19 mouse cellular contexts compared by ENCODE assay signal in the genomic region with DNA sequence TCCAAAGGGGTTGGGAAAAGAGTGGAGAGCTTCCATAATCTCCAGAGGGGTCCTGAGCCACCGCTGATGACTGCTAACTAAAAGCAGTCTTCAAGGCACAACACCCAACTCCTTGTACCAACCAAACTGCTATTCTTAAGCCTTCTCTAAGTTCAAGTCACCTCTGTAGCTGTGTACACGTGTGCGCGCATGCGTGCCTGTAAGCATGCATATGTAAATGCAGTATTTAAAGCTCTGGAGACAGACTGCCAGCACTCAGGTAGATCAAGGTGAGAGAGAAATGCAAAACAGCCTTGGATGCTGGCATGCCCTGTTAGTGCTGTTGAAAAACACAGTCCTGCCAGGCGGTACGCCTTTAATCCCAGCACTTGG. TPM values are rescaled to one million over a fixed set of nuclear protein-coding genes. Genes with fewer than 3 reads are reported as not detected.
DNase-seq lines count a peak whose midpoint lies in the region; ATAC-seq and TF ChIP-seq lines count a peak whose summit lies in the region.
"Had no signal": no experiment of that assay in that cellular context is flagged by ENCODE, and none has a peak within 500 bp of the region (broad histone marks: within the 10 kb centered on the region; RNA-seq: fewer than 3 reads in every experiment).

No protein-coding gene starts in this region.

- TF ChIP-seq CTCF in midbrain, postnatal 0 days (IDR thresholded peaks at IDR 0.05), result no peak

- DNase-seq in heart, adult 8-10 months (ENCODE audit: low spot score), result no peak
- DNase-seq in midbrain, postnatal 0 days (ENCODE audit: low spot score), result no peak
- DNase-seq in limb, embryonic 11.5 days (ENCODE audit: low spot score), result no peak
- no peak for DNase-seq in yolk sac, embryonic 10.5 days (ENCODE audit: low spot score)
- DNase-seq in retina, embryonic 14.5 days (ENCODE audit: low spot score), result no peak
- no peak for DNase-seq in right cerebral cortex, postnatal 36 days (ENCODE audit: low spot score in 2 of 2)
- DNase-seq: B cell, adult 2 months; cerebellum, adult 11-12 months; retina, postnatal 1 day had no signal

- H3K4me1 ChIP-seq in heart, embryonic 12.5 days (replicated peaks), result peaks cover 52% of the 10 kb centered on the region
- H3K4me1 ChIP-seq in midbrain, embryonic 12.5 days, result peaks cover 63% of the 10 kb centered on the region
- H3K4me1 ChIP-seq in midbrain, postnatal 0 days (ENCODE audit: insufficient read depth, low read length), result peaks cover 6% of the 10 kb centered on the region; the same call in 1 of the 2 replicates
- H3K4me1 ChIP-seq in limb, embryonic 11.5 days (ENCODE audit: control insufficient read depth, insufficient read depth, low read length), result peaks cover 28% of the 10 kb centered on the region

- no peak for ATAC-seq in heart, embryonic 12.5 days (ENCODE audit: insufficient number of reproducible peaks, low FRiP score)
- ATAC-seq in midbrain, embryonic 12.5 days (ENCODE audit: low FRiP score, low read depth), result no peak
- ATAC-seq in midbrain, postnatal 0 days (ENCODE audit: low FRiP score), result no peak
- ATAC-seq in limb, embryonic 11.5 days (ENCODE audit: insufficient number of reproducible peaks, low FRiP score, low TSS enrichment, low read depth), result no peak
- ATAC-seq: forebrain, embryonic 13.5 days; intestine, postnatal 0 days had no signal

- peak overlapping the region; percentile 40 for H3K4me2 ChIP-seq in heart, embryonic 12.5 days
- no peak overlapping the region for H3K4me2 ChIP-seq in midbrain, embryonic 12.5 days (replicated peaks)
- no peak overlapping the region for H3K4me2 ChIP-seq in midbrain, postnatal 0 days (ENCODE audit: low read depth, low read length, poor library complexity, severe bottlenecking)
- H3K4me2 ChIP-seq in limb, embryonic 11.5 days (ENCODE audit: low read depth, severe bottlenecking), result no peak overlapping the region
- H3K4me2 ChIP-seq: forebrain, embryonic 13.5 days; hindbrain, embryonic 12.5 days; liver, embryonic 11.5 days; lung, embryonic 15.5 days; neural tube, embryonic 13.5 days had no signal

- no peak overlapping the region for H3K9ac ChIP-seq in heart, embryonic 12.5 days
- no peak overlapping the region for H3K9ac ChIP-seq in midbrain, embryonic 12.5 days (replicated peaks)
- no peak overlapping the region for H3K9ac ChIP-seq in midbrain, postnatal 0 days (replicated peaks; ENCODE audit: low read length, poor library complexity, severe bottlenecking)
- no peak overlapping the region for H3K9ac ChIP-seq in limb, embryonic 11.5 days (ENCODE audit: low read length)
- H3K9ac ChIP-seq: forebrain, embryonic 13.5 days; hindbrain, embryonic 12.5 days; lung, embryonic 15.5 days; neural tube, embryonic 13.5 days had no signal

- WGBS in heart, embryonic 12.5 days, result 79% methylated on average over 7 of the region's 7 CpGs
- 93% methylated on average over 7 of the region's 7 CpGs for whole genome bisulfite sequencing in midbrain, embryonic 12.5 days
- 73% methylated on average over 7 of the region's 7 CpGs for WGBS in midbrain, postnatal 0 days
- WGBS in limb, embryonic 11.5 days, result 87% methylated on average over 7 of the region's 7 CpGs

- H3K36me3 ChIP-seq in heart, embryonic 12.5 days, result no peaks in the 10 kb centered on the region
- 0 out of 2 replicates have a peak, but pooled peaks cover 7% of the 10 kb centered on the region for H3K36me3 ChIP-seq in midbrain, embryonic 12.5 days
- no peaks in the 10 kb centered on the region for H3K36me3 ChIP-seq in midbrain, postnatal 0 days (ENCODE audit: insufficient read depth, low read length)
- no peaks in the 10 kb centered on the region for H3K36me3 ChIP-seq in limb, embryonic 11.5 days (ENCODE audit: control insufficient read depth, insufficient read depth, low read length)
- H3K36me3 ChIP-seq: hindbrain, embryonic 12.5 days; lung, embryonic 15.5 days; neural tube, embryonic 13.5 days had no signal

- H3K9me3 ChIP-seq in heart, embryonic 12.5 days (replicated peaks), result no peaks in the 10 kb centered on the region
- H3K9me3 ChIP-seq in midbrain, embryonic 12.5 days, result no peaks in the 10 kb centered on the region
- H3K9me3 ChIP-seq in midbrain, postnatal 0 days (ENCODE audit: low read length), result no peaks in the 10 kb centered on the region
- H3K9me3 ChIP-seq in limb, embryonic 11.5 days (ENCODE audit: control insufficient read depth, low read length), result no peaks in the 10 kb centered on the region
- H3K9me3 ChIP-seq: forebrain, embryonic 13.5 days; hindbrain, embryonic 12.5 days; lung, embryonic 15.5 days; megakaryocyte, embryonic 14.5 days; neural tube, embryonic 13.5 days had no signal

- H3K4me3 ChIP-seq in heart, embryonic 12.5 days, result no peak overlapping the region
- H3K4me3 ChIP-seq in midbrain, embryonic 12.5 days, result no peak overlapping the region
- no peak overlapping the region for H3K4me3 ChIP-seq in midbrain, postnatal 0 days (ENCODE audit: low read depth, low read length)
- no peak overlapping the region for H3K4me3 ChIP-seq in limb, embryonic 11.5 days (ENCODE audit: low read depth, low read length)
- H3K4me3 ChIP-seq: forebrain, embryonic 13.5 days; hindbrain, embryonic 12.5 days; lung, embryonic 15.5 days; neural tube, embryonic 13.5 days had no signal

- H3K27ac ChIP-seq in heart, embryonic 12.5 days (ENCODE audit: poor library complexity, severe bottlenecking), result peak overlapping the region; percentile 83
- H3K27ac ChIP-seq in midbrain, embryonic 12.5 days (replicated peaks), result peak overlapping the region; percentile 47; the same call in 1 of the 2 replicates
- H3K27ac ChIP-seq in midbrain, postnatal 0 days (ENCODE audit: low read depth, low read length), result no peak overlapping the region
- H3K27ac ChIP-seq in limb, embryonic 11.5 days (replicated peaks; ENCODE audit: low read depth, low read length), result peak overlapping the region; percentile 16; the same call in 1 of the 2 replicates
- H3K27ac ChIP-seq: forebrain, embryonic 13.5 days; hindbrain, embryonic 12.5 days; neural tube, embryonic 13.5 days; stomach, postnatal 0 days had no signal

- peaks cover 9% of the 10 kb centered on the region; the same call in 1 of the 2 replicates for H3K27me3 ChIP-seq in heart, embryonic 12.5 days (replicated peaks)
- peaks cover 16% of the 10 kb centered on the region for H3K27me3 ChIP-seq in midbrain, embryonic 12.5 days
- no peaks in the 10 kb centered on the region for H3K27me3 ChIP-seq in midbrain, postnatal 0 days (ENCODE audit: insufficient read depth, low read length)
- no peaks in the 10 kb centered on the region for H3K27me3 ChIP-seq in limb, embryonic 11.5 days (ENCODE audit: control insufficient read depth, insufficient read depth, low read length)
- H3K27me3 ChIP-seq: forebrain, embryonic 13.5 days; lung, embryonic 15.5 days had no signal

RNA-seq across cellular contexts. Expression of gene Lef1, which starts 29.8 kb away (rescaled TPM):
- 18.7 and 21.2 TPM in 2 replicates for polyA plus RNA-seq in heart, embryonic 12.5 days (2016; fragmentation: Nextera tagmentation; extraction: Ambion mirVana)
- total RNA-seq in heart, adult 8-10 months (2022), result under 1 TPM in 3 of 4 experiments, not detected in 1; 0.14 to 0.31 (median 0.26) TPM
- 97.0 and 103 TPM in 2 replicates for polyA plus RNA-seq in midbrain, embryonic 12.5 days (2016; fragmentation: Nextera tagmentation; extraction: Ambion mirVana)
- total RNA-seq in midbrain, postnatal 0 days (2014; rRNA removed), result 42.0 and 48.6 TPM in 2 replicates
- polyA plus RNA-seq in midbrain, postnatal 0 days (2015; fragmentation: Nextera tagmentation; extraction: Ambion mirVana), result 50.4 and 52.0 TPM in 2 replicates
- 60.8 and 68.4 TPM in 2 replicates for polyA plus RNA-seq in limb, embryonic 11.5 days (2014; fragmentation: Nextera tagmentation; extraction: Ambion mirVana)
